Mouse (Mus musculus) common myeloid progenitor, adult 5-6 weeks (primary cell): ENCODE measurements around the gene Gm9833. TPM values are rescaled to one million over a fixed set of nuclear protein-coding genes. Genes with fewer than 3 reads are reported as not detected.
"Not testable (repeated sequence)": the region's sequence is repeated elsewhere in the genome, so short reads cannot be mapped to it uniquely, and the experiment has no call there.

Experiments
- ATAC-seq: replicated peaks from 2 replicates; pipeline ENCODE4 v1.8.0; 2016; ENCODE audit warnings: low read depth, mild to moderate bottlenecking, moderate TSS enrichment, inconsistent platforms; ENCODE audit not compliant: poor library complexity, severe bottlenecking
- total RNA-seq: library from RNA; stranded (forward); fragments of 200-1000, 187-1606 nt; gene quantifications from 2 replicates; pipeline ENCODE4 v1.2.3, GENCODE M21; 2017

Gene Gm9833
- 11.1 and 13.6 TPM in 2 replicates for total RNA-seq

- not testable (repeated sequence) for ATAC-seq
Observed at GRCm38 (mm10) chr3:10087994-10088393, at the start of gene Gm9833. TSS of gene Gm9833 (plus strand) at chr3:10088110.

DNA sequence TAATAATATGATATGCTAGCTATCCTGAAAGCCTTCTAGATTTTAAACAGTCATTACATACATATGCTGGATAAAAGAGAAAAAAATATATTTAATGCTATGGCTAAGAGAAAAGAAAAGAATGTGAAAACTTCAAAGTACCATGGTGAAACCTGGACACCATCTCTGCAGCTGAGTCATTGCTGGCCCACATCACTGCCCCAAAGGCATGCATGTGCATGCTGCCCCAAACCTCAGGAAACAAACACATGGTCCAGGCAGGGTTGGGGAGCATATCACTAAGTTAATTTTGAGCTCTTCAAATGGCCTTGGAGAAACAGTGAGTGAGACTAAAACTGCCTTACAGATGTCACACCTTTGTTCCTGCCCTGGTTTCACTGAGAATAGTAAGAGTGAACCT lies 17.8 kb upstream of the Gm9833 start:
- ATAC-seq: no peak

DNA sequence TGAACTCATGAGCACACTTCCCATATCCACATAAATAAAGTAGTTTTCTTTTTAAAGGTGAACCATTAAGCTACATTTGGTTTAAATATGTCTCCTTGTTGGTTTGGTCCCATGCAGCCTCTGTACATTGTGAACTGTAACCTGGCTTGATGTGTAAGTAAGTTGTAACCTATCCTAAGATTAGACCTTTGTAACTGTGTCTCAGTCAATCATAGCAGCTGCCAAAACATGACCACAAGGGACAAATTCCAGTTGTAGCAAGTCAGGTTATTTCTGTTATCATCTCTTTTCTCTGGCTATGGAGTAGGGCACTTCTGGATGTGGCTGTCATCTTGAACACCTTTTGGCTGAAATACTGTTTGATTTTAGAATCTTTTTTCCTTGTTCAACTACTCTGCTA lies 12.1 kb upstream of the Gm9833 start:
- no peak for ATAC-seq

- peak; percentile 88 for ATAC-seq
Observed at GRCm38 (mm10) chr3:10077096-10077841, 10.6 kb upstream of the Gm9833 start.

DNA sequence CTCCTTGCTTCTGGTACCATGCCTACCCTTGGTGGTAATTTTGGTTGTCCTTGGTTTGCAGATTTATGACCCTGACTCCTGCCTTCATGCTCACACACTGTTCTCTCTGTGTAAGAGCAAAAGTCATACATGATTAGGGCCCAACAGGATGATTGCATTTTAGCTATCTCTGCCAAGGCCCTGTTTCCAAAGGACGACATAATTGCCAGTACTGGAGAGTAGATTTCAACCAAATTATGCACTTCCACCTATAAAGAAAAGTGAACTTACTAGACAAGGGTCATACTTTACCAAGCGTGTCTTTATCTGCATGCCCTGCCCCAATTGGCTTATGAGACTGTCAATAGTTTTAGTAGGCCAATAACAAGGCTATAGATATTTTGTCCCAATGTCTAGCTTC lies 9.8 kb upstream of the Gm9833 start:
- ATAC-seq: no peak

GRCm38 (mm10) chr3:10081336-10081735 lies 6.6 kb upstream of the Gm9833 start:
- no peak for ATAC-seq

- no peak for ATAC-seq
Observed at GRCm38 (mm10) chr3:10081911-10082541, 5.9 kb upstream of the Gm9833 start.

DNA sequence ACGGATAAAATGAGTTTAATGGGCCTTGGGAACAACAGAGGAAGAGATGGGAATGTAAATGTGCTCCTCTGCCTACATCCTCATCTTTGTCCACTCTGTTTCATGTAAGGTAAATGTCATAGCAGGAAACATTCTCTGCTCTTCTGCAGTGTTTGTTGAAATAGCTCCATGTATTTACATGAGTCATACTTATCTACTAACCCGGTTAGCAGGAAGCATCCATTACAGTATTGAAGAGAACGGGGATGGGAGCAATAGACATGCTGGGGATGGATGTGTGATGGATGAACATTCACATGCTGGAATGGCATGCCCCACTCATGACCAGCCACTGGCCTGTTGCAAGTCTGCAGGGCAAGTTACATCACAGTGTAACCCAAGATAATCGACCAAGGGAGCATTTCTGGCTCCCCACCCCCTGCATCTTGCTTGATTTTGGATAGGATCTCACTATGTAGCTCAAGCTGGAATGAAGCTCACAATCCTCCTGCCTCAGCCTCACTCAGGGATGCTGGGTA lies 5.3 kb upstream of the Gm9833 start:
- no peak for ATAC-seq

DNA sequence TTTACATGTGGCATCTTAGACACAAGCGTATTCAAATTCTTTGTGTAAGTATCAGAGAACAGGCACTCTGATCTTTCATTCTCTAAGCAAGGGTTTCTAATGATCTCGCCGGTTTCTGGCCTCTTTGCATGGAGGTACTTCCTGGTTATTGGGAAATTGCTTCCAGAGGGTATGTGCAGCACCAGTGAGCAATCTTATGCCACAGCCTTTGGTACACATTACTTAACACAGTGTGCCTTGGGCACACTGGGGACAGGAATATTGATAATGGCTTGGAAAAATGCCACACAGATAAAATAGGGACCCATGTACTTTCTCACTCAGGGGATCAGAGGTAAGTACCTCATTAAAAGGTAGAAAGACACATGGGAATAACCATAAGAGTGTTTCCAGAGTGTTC lies 3.8 kb upstream of the Gm9833 start:
- ATAC-seq: no peak

GRCm38 (mm10) chr3:10085396-10086119 lies 2.4 kb upstream of the Gm9833 start:
- ATAC-seq: 0 out of 2 replicates have a peak, but pooled peaks have one; percentile 27

DNA sequence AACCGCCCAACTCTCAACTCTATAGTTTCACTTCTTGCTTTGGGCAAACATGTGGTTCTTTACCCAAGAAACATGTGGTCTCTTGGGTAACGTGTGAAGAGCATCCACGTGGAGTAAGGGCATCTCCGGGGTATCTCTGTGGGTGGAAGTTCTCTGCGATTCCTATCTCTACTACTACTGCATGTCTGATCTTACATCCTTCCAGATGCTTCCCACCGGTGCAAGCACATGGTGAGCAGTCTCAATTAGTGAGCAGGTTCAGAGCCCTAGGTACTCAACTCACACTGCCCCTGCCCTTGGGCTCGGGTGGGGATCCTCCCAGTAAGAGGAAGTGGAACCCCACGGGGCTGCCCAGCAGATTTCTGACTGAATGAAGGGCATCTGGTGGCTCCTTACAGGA lies 399 bp upstream of the Gm9833 start:
- peak; percentile 84 for ATAC-seq

DNA sequence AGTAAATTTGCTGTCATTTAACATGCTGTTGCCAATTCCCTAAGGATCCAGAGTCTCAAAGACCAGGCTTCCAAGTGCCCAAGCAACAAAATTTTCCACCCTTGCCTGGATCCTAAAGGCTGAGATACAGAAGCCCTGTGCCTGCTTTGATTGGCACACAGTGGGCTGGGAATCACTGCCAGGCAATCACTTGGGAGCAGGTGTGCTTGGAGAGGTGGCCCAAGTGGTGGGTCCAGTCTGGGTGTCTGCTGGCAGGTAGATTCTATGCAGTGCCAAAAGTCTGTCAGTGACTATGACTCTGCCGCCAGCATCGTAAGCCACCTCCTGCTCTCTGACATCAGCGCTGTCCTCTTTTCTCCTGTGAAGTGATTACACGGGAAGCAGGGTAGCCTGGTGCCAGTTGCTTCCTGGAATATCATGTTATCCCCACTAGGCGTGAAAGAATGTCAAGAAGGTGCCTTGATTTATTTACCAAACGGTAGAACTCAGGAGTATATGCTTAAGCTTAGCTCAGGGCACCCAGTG lies 3.8 kb downstream of the Gm9833 start:
- no peak for ATAC-seq

DNA sequence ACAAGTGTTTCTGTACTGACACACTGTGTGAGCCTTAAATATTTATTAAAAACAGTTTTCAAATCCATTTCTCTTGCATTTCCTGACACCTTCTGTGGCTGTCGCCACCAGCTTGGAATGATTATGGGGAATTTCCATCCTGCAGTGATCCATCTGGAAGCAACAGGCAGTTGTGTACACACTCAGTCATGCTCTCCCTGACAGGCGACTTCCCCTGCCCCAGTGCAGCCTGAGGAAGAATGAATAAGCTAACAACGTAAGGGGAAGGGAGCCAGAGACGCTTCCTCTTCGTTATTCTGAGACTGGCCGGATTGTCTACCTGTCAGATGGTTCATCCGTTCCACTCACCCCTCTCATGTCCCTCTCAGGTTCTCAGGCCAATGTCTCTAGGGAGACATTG lies 4.6 kb downstream of the Gm9833 start:
- 0 out of 2 replicates have a peak, but pooled peaks have one; percentile 50 for ATAC-seq

DNA sequence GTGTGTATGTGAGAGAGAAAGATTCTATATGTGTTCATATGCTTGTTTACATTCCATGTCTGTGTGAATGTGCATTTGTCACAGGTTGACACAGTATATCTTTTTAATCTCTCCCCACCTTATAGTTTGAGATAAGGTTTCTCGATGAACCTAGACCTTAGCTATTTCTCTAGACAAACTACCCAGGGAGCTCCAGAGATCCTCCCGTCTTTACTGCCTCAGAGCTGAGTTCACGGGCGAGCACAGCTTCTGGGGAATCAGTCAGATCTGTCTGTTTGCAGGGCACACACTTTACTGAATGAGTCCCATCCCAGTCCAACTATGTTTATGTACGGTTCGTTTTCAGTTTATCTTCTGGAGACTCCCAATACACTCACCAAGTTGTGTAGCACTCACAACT lies 5.0 kb downstream of the Gm9833 start:
- ATAC-seq: no peak

GRCm38 (mm10) chr3:10095076-10095622 lies 7.2 kb downstream of the Gm9833 start:
- ATAC-seq: no peak

- no peak for ATAC-seq
Observed at GRCm38 (mm10) chr3:10099756-10100155, 11.8 kb downstream of the Gm9833 start.

DNA sequence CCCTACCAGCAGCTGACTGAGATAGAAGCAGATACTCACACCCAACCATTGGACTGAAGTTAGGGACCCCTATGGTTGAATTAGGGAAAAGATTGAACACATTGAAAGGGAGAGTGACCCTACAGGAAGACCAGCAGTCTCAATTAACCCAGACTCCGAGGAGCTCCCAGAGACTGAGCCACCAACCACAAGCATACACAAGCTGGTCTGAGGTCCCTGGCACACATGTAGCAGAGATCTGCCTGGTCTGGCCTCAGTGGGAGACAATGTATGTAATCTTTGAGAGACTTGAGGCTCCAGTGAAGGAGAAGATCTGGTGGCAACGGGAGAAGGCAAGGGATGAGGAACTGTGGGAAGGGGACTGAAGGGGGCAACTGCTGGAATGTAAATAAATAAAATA lies 23.7 kb downstream of the Gm9833 start:
- ATAC-seq: no peak

GRCm38 (mm10) chr3:10112196-10112595 lies 24.3 kb downstream of the Gm9833 start:
- ATAC-seq: no peak

- no peak for ATAC-seq
Observed at GRCm38 (mm10) chr3:10112660-10113059, 24.8 kb downstream of the Gm9833 start.

DNA sequence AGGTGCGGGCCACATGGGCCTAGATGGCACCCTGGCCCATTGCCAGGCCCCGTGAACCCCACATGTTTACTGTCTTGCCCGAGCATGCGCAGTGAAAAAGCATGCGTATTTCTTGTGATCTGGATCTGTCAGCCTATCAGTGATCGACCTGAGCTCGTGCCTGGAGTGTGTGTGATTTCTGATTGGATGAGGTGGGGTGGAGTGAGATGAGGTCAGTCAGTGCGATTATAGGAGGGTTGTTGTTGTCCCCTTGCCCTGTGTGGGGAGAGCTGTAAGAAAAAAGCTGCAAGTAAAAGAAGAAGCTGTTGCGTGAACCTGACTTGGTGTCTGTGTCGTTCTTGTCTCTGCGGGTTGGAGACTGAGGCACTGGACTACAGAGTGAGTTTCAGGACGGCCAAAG lies 28.6 kb downstream of the Gm9833 start:
- no peak for ATAC-seq
